Mouse (Mus musculus): ENCODE measurements around the gene Nhlrc1.

- TF ChIP-seq CTCF (IDR thresholded peaks at IDR 0.05; ENCODE audit: low read depth, low read length) (no peak), POLR2A (IDR thresholded peaks at IDR 0.05; ENCODE audit: insufficient read depth, low read length) (no peak), EP300 (IDR thresholded peaks at IDR 0.05; ENCODE audit: insufficient read depth, low read depth, low read length) (no peak)
These were observed 42.1 kb upstream of the Nhlrc1 start for GRCm38 (mm10) chr13:47056781-47057180.
